Comparison of ENCODE assay signal across 8 mouse cellular contexts in the genomic region with DNA sequence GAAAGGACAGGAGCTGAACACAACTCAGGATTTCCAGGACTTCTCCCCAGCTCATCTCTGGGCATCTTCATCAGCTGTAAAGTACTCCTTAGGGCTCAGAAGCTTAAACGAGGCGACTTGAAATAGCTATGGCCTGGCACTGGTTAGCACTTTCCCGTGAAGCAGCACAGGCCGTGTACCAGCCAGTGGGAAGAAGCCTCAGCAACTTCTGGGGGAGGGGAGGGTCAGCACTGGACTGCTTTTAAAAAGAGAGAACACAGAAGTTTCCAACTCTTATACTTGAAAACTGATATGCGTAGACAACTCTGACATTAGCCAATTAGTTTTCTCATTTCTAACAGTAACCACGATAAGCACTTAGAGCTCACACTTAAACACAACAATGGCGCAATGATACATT. TPM values are rescaled to one million over a fixed set of nuclear protein-coding genes. Genes with fewer than 3 reads are reported as not detected.
DNase-seq lines count a peak whose midpoint lies in the region; ATAC-seq and TF ChIP-seq lines count a peak whose summit lies in the region.

No protein-coding gene starts in this region.

- peak; percentile 13 for DNase-seq in embryo, embryonic 10 days (ENCODE audit: low spot score)
- no peak for DNase-seq in embryo, embryonic 9.5 days (ENCODE audit: extremely low spot score)
- peak; percentile 34 for DNase-seq in 3T3-L1 (ENCODE audit: low read depth, low spot score)
- peak; percentile 44 for DNase-seq in heart, postnatal 0 days (ENCODE audit: low spot score)
- DNase-seq in spleen, postnatal 14 days (ENCODE audit: low spot score in 2 of 2): no peak
- DNase-seq in spleen, postnatal 36 days (ENCODE audit: low spot score in 2 of 2): no peak
- no peak for DNase-seq in spleen, adult 12 weeks (ENCODE audit: low spot score)

- no peak for ATAC-seq in heart, postnatal 0 days (ENCODE audit: insufficient read depth, low read depth)
- no peak for ATAC-seq in liver, embryonic 15.5 days (ENCODE audit: insufficient read depth)

- peak overlapping the region; percentile 74 for H3K9ac ChIP-seq in heart, postnatal 0 days (replicated peaks; ENCODE audit: low read depth, low read length)
- no peak overlapping the region for H3K9ac ChIP-seq in liver, embryonic 15.5 days

- TF ChIP-seq CTCF in heart, postnatal 0 days (IDR thresholded peaks at IDR 0.05; ENCODE audit: low read depth): no peak

- WGBS in heart, postnatal 0 days: 10% methylated on average over 7 of the region's 7 CpGs
- 66% methylated on average over 7 of the region's 7 CpGs for WGBS in liver, embryonic 15.5 days (ENCODE audit: insufficient replicate concordance)

- no peaks in the 10 kb centered on the region for H3K9me3 ChIP-seq in heart, postnatal 0 days (replicated peaks; ENCODE audit: control insufficient read depth, low read length)
- no peaks in the 10 kb centered on the region for H3K9me3 ChIP-seq in liver, embryonic 15.5 days (replicated peaks)

- TF ChIP-seq EP300 in heart, postnatal 0 days (IDR thresholded peaks at IDR 0.05; ENCODE audit: low read depth): no peak

- H3K4me1 ChIP-seq in heart, postnatal 0 days (ENCODE audit: control insufficient read depth, insufficient read depth): peaks cover 17% of the 10 kb centered on the region
- H3K4me1 ChIP-seq in liver, embryonic 15.5 days (replicated peaks): peaks cover 21% of the 10 kb centered on the region

- H3K4me3 ChIP-seq in heart, postnatal 0 days (ENCODE audit: low read depth, low read length): peak overlapping the region; percentile 73
- peak overlapping the region; percentile 86 for H3K4me3 ChIP-seq in liver, embryonic 15.5 days (replicated peaks)

- H3K4me2 ChIP-seq in heart, postnatal 0 days (ENCODE audit: low read depth, low read length): peak overlapping the region; percentile 67
- H3K4me2 ChIP-seq in liver, embryonic 15.5 days: peak overlapping the region; percentile 96

- peak overlapping the region; percentile 96 for H3K27ac ChIP-seq in heart, postnatal 0 days (ENCODE audit: low read depth)
- no peak overlapping the region for H3K27ac ChIP-seq in liver, embryonic 15.5 days (replicated peaks)

- H3K36me3 ChIP-seq in heart, postnatal 0 days (replicated peaks; ENCODE audit: control insufficient read depth, insufficient read depth, low read length): no peaks in the 10 kb centered on the region
- H3K36me3 ChIP-seq in liver, embryonic 15.5 days (replicated peaks): no peaks in the 10 kb centered on the region

- H3K27me3 ChIP-seq in heart, postnatal 0 days (ENCODE audit: control insufficient read depth, insufficient read depth, low read length): no peaks in the 10 kb centered on the region
- peaks cover 26% of the 10 kb centered on the region for H3K27me3 ChIP-seq in liver, embryonic 15.5 days

RNA-seq across cellular contexts. Expression of a gene that starts 2.5 kb away (rescaled TPM):
- total RNA-seq in heart, postnatal 0 days (2014; rRNA removed; ENCODE audit: low replicate concordance): 121 and 126 TPM in 2 replicates
- polyA plus RNA-seq in heart, postnatal 0 days (2015; fragmentation: Nextera tagmentation; extraction: Ambion mirVana): 178 and 187 TPM in 2 replicates
- polyA plus RNA-seq in liver, embryonic 15.5 days (2015; fragmentation: Nextera tagmentation; extraction: Ambion mirVana): 50.4 and 54.4 TPM in 2 replicates

Comparison
In these comparisons a context has a peak if more than half of its experiments do, and no peak if none do; other contexts are left out.
1. DNase-seq: peak in embryo, embryonic 10 days (single experiment), 3T3-L1 (single experiment) and heart, postnatal 0 days (single experiment); none in embryo, embryonic 9.5 days (single experiment), spleen, postnatal 14 days (0 of 2), spleen, postnatal 36 days (0 of 2) and spleen, adult 12 weeks (single experiment).